Mouse (Mus musculus): ENCODE results near the gene Hbb-bs. TPM values are rescaled to one million over a fixed set of nuclear protein-coding genes. Genes with fewer than 3 reads are reported as not detected.
"Not testable (repeated sequence)": the region's sequence is repeated elsewhere in the genome, so short reads cannot be mapped to it uniquely, and the experiment has no call there.

Hbb-bs gene
- total RNA-seq, 1 experiment from 2014 or later = 7,610 TPM

GRCm38 (mm10) chr7:103813766-103814165, 14.1 kb downstream of the Hbb-bs start, which contains the start of gene Hbb-bt:
Hbb-bt (minus strand) TSS chr7:103813996.
- ATAC-seq (replicated peaks; ENCODE audit: insufficient number of reproducible peaks, low FRiP score, low TSS enrichment, poor library complexity, severe bottlenecking) = no peak

- ATAC-seq (replicated peaks; ENCODE audit: insufficient number of reproducible peaks, low FRiP score, low TSS enrichment, poor library complexity, severe bottlenecking) = peak; percentile 22; the same call in 1 of the 2 replicates
Observed at GRCm38 (mm10) chr7:103813152-103813551, 14.7 kb downstream of the Hbb-bs start.

DNA sequence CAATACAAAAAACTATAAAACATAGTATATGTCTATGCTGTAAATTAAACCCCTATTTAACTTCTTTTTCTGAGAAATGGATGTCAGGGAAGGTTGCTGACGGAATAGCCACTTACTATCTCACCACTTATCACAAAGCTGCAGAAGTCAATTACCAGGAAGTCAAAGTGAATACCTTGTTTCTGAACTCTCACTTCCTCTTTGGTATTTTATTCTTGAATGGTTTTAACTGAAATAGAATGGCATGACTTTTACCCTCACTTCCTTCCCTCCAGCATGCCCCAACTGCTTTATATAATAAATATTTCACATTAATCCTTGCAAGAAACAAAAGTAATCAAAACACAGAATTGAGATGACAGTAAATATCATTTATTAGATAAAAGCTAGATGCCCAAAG, 15.7 kb downstream of the Hbb-bs start:
- ATAC-seq (replicated peaks; ENCODE audit: insufficient number of reproducible peaks, low FRiP score, low TSS enrichment, poor library complexity, severe bottlenecking) = no peak

DNA sequence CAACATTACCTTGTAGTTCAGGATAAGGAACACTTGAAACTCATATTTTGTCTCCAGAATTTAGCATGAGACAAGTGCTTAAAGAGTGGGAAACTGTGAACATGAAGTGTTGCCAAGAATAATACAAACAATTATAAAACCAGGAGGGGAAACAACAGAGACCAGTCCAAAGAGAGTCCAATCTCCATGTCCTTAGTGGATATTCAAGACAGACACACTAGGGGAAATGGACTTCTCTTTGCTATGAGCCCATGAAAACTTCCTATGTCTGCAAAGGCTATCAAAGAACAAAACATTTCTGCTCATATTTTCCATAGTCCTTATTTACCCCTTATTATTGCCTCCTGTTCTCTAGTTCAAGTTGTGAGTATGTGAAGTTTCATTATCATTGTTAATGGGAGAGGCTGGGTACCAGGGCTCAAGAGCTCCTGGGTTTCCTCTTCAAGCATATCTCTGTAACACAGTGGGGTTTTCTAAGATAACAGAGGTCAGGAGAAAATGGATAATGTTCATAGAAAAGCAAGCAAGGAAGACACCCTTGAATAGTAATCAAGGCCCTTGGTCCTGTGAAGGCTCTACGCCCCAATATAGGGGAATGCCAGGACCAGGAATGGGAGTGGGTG, 16.6 kb downstream of the Hbb-bs start:
- no peak for ATAC-seq (replicated peaks; ENCODE audit: insufficient number of reproducible peaks, low FRiP score, low TSS enrichment, poor library complexity, severe bottlenecking)

DNA sequence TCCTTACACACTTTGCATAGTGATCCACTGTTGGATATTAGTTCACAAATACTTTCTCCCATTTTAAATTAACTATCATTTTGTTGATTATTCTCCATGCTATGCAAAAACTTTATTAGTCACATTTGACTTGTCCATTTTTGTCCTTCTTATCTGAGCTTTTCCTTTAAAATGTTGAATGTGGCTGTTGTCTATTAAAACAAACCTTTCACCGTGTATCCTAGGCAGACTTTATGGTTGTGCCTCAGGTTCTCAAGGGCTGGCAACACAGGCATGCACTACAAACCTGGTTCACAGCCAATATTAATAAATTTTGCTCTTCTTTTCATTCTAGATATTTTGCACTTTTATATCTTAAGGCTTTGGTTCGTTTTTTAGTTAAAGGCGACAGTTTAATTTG, 17.1 kb downstream of the Hbb-bs start:
- ATAC-seq (replicated peaks; ENCODE audit: insufficient number of reproducible peaks, low FRiP score, low TSS enrichment, poor library complexity, severe bottlenecking) = no peak

DNA sequence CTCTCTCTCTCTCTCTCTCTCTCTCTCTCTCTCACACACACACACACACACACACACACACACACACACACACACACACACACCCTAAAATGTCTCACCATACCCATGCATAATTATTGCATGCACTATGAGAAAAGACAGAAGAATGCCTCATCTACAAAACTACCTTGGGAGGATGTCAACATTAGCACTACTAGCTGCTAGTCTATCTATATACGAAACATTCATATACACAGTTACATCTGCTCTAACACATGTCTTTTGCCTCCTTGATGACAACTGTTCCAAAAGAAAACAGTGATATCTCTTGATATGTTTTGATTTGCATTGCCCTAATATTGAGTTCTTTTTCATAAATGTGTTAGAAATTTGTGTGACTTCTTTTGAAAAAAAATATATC, 17.6 kb downstream of the Hbb-bs start:
- no peak for ATAC-seq (replicated peaks; ENCODE audit: insufficient number of reproducible peaks, low FRiP score, low TSS enrichment, poor library complexity, severe bottlenecking)

GRCm38 (mm10) chr7:103809801-103810155, 18.1 kb downstream of the Hbb-bs start:
- ATAC-seq (replicated peaks; ENCODE audit: insufficient number of reproducible peaks, low FRiP score, low TSS enrichment, poor library complexity, severe bottlenecking) = no peak

DNA sequence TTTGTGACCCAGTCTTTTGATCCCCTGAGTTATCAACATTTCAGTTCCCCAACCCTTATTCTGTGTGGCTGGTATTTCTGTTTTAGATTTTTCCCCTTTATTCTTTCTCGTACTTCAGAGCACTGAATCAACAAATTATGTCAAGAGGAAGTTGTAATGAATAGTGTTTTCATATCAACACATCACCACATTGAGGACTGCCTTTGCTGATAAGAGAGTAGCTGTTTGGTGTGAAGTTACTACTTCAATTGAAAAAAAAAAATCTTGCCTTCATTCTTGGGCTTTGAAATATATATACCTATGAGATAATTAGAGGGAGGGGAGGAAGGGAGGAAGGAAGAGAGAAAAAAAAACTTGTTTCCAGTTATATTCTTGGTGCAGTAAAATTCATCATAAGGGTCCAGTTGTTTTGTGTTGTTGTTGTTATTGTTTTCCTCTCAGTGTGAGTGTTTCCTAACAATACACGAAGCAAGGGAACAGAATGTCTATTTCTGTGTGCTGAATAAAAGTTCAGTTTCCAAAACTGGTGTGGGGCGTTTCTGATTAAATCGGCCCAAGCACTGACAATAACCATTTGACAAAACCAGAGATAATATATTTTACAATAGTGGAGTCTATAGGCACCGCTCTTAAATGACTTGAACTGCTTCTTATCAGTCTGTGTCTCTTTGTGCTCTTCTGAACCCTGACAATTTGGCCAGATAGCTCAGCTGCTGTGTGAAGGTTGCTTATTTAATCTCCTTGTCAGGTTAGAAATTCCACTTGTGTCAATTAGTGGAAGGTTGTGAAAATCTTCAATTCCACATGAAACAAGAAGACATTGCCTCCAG, 18.7 kb downstream of the Hbb-bs start:
- no peak for ATAC-seq (replicated peaks; ENCODE audit: insufficient number of reproducible peaks, low FRiP score, low TSS enrichment, poor library complexity, severe bottlenecking)

GRCm38 (mm10) chr7:103808120-103808519, 19.8 kb downstream of the Hbb-bs start:
- ATAC-seq (replicated peaks; ENCODE audit: insufficient number of reproducible peaks, low FRiP score, low TSS enrichment, poor library complexity, severe bottlenecking) = not testable (repeated sequence)

DNA sequence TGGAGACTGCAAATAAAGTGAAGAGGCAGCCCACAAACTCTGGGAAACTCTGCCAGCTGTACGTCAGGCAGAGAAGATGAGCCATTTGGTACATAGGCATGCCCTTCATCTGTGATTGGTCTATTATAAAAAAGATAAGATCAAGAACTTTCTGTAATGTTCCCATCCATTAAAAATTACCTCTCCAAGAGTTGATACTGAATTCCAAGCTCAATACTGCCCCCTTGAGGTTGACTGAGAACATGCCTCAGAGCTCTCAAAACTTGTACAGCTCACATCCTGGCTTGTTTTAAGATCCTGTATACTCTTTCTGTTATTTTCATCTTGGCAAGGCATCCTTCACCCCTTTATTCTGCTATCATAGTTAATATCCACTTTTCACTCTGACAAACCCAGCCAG, 21.0 kb downstream of the Hbb-bs start:
- ATAC-seq (replicated peaks; ENCODE audit: insufficient number of reproducible peaks, low FRiP score, low TSS enrichment, poor library complexity, severe bottlenecking) = 0 out of 2 replicates have a peak, but pooled peaks have one; percentile 31

GRCm38 (mm10) chr7:103792669-103793388, 35.1 kb downstream of the Hbb-bs start:
- ATAC-seq (replicated peaks; ENCODE audit: insufficient number of reproducible peaks, low FRiP score, low TSS enrichment, poor library complexity, severe bottlenecking) = no peak

DNA sequence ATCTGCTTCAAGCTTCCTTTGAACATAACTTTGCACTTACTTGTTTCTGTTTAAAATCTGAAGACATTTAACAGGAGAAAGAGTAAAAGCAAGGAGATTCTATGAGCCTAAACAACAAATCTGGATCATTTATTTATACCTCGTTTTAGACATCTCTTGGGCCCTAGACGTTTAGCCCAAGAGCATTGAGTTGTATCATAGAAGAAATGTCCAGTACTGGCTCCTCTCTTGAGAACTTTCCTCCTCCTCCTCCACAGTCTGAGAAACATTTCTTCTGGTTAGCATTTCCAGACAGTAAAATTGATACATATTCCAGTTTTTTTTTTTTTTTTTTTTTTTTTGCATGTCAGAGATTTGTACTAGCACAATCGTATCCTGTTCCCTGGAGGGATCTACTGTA, 36.2 kb downstream of the Hbb-bs start, which contains the start of gene Olfr67:
Olfr67 (minus strand) TSS at position 101 of the 400 bp plus-strand sequence.
- ATAC-seq (replicated peaks; ENCODE audit: insufficient number of reproducible peaks, low FRiP score, low TSS enrichment, poor library complexity, severe bottlenecking) = no peak

GRCm38 (mm10) chr7:103779598-103779997, 48.3 kb downstream of the Hbb-bs start, which contains the start of gene Olfr68:
Olfr68 (minus strand) TSS chr7:103779698.
- ATAC-seq (replicated peaks; ENCODE audit: insufficient number of reproducible peaks, low FRiP score, low TSS enrichment, poor library complexity, severe bottlenecking) = no peak

- not testable (repeated sequence) for ATAC-seq (replicated peaks; ENCODE audit: insufficient number of reproducible peaks, low FRiP score, low TSS enrichment, poor library complexity, severe bottlenecking)
Observed at GRCm38 (mm10) chr7:103777652-103778051, 50.2 kb downstream of the Hbb-bs start.

Other genes with a start within 250 kb of the Hbb-bs start
- gene Olfr618, start 238.0 kb downstream of the Hbb-bs start, total RNA-seq (2017) = not detected in 3 replicates
- gene Olfr619, start 227.5 kb downstream of the Hbb-bs start, total RNA-seq (2017) = not detected in 3 replicates
- not detected in 3 replicates for gene Olfr620, start 215.6 kb downstream of the Hbb-bs start, total RNA-seq (2017)
- gene Olfr622, start 185.4 kb downstream of the Hbb-bs start, total RNA-seq (2017) = not detected in 3 replicates
- not detected in 3 replicates for gene Olfr623, start 164.4 kb downstream of the Hbb-bs start, total RNA-seq (2017)
- not detected in 3 replicates for gene Olfr624, start 156.9 kb downstream of the Hbb-bs start, total RNA-seq (2017)
- not detected in 3 replicates for gene Olfr625-ps1, start 145.4 kb downstream of the Hbb-bs start, total RNA-seq (2017)
- not detected in 3 replicates for gene Olfr243, start 113.4 kb downstream of the Hbb-bs start, total RNA-seq (2017)
- gene Olfr628, start 97.7 kb downstream of the Hbb-bs start, total RNA-seq (2017) = not detected in 3 replicates
- 0.39 TPM in 1 of 3 replicates, not detected in the others for gene Olfr629, start 83.2 kb downstream of the Hbb-bs start, total RNA-seq (2017)
- not detected in 3 replicates for gene Olfr630, start 70.8 kb downstream of the Hbb-bs start, total RNA-seq (2017)
- not detected in 3 replicates for gene Olfr69, start 56.5 kb downstream of the Hbb-bs start, total RNA-seq (2017)
- not detected in 3 replicates for gene Olfr68, start 48.4 kb downstream of the Hbb-bs start, total RNA-seq (2017)
- gene Olfr67, start 36.3 kb downstream of the Hbb-bs start, total RNA-seq (2017) = not detected in 3 replicates
- gene Hbb-bt, start 14.1 kb downstream of the Hbb-bs start, total RNA-seq (2017) = 142 to 1,259 TPM (median 1,026 TPM) in 3 replicates
- gene Hbb-bh2, start 12.4 kb upstream of the Hbb-bs start, total RNA-seq (2017) = not detected in 3 replicates
- gene Hbb-bh1, start 15.1 kb upstream of the Hbb-bs start, total RNA-seq (2017) = not detected in 3 replicates
- not detected in 3 replicates for gene Hbb-y, start 25.1 kb upstream of the Hbb-bs start, total RNA-seq (2017)
- gene Olfr66, start 58.2 kb upstream of the Hbb-bs start, total RNA-seq (2017) = not detected in 3 replicates
- gene Olfr64, start 66.4 kb upstream of the Hbb-bs start, total RNA-seq (2017) = not detected in 3 replicates
- gene Olfr65, start 75.4 kb upstream of the Hbb-bs start, total RNA-seq (2017) = not detected in 3 replicates
- gene Olfr631, start 100.7 kb upstream of the Hbb-bs start, total RNA-seq (2017) = not detected in 3 replicates
- not detected in 3 replicates for gene Olfr632, start 106.3 kb upstream of the Hbb-bs start, total RNA-seq (2017)
- gene Olfr633, start 116.3 kb upstream of the Hbb-bs start, total RNA-seq (2017) = not detected in 3 replicates
- gene Olfr635, start 143.1 kb upstream of the Hbb-bs start, total RNA-seq (2017) = 0.11 TPM in 1 of 3 replicates, not detected in the others
- not detected in 3 replicates for gene Olfr638, start 170.7 kb upstream of the Hbb-bs start, total RNA-seq (2017)
- not detected in 3 replicates for gene Olfr639, start 189.2 kb upstream of the Hbb-bs start, total RNA-seq (2017)
- not detected in 3 replicates for gene Olfr640, start 197.5 kb upstream of the Hbb-bs start, total RNA-seq (2017)
- gene Olfr641, start 207.3 kb upstream of the Hbb-bs start, total RNA-seq (2017) = not detected in 3 replicates
- not detected in 3 replicates for gene Olfr642, start 224.6 kb upstream of the Hbb-bs start, total RNA-seq (2017)
- not detected in 3 replicates for gene 4930516K23Rik, start 233.3 kb upstream of the Hbb-bs start, total RNA-seq (2017)
- not detected in 3 replicates for gene Olfr644, start 243.8 kb upstream of the Hbb-bs start, total RNA-seq (2017)

Measured in monocyte, adult 5-6 weeks (primary cell).